ENCODE assay signal across 8 mouse cellular contexts in the genomic region with DNA sequence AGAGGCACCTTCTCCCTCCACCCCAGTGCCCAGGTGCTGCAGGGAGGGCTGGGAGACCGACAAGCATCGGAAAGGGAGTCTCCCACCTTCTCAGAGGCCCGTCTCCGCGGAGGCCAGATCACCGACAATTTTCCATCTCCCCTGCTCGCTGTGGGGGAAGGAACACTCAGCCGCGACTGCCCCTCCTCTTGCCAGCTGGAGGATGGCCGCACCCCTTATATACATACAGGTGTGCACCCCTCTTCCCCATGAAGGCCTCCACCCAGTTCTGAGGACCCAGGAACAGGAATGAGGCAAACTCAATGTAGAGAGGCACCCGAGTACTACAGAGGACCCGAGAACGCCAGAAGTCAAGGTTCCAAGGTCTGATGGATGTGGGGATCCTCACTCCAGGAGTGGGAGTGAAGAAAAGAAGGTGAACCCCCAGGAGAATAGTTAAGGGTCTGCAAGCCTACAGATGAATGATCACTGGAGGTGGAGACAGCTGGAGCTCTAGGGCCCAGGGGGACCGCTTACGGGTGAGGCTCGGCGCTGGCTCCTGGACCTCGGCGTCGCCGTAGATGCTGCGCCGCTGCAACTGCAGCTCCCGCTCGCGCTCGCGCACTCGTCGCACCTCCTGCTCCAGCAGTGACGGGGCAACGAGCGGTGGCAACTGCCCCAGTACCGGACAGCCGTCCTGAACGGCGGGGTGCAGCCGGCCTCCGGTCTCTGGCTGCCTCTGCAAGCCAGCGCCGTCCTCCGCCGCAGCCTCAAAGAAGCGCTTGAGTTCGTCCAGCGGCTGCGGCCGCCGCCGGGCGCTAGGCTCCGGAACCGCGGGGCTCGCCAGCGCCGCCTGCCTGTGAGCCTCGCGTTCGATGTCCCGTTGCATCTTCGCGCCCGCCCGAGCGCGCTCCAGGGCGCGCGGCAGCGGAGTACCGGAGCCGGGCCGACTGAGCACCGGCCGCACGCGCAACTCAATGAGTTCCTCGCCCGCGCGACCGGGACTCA. TPM values are rescaled to one million over a fixed set of nuclear protein-coding genes. Genes with fewer than 3 reads are reported as not detected.
DNase-seq lines count a peak whose midpoint lies in the region; ATAC-seq and TF ChIP-seq lines count a peak whose summit lies in the region.

No protein-coding gene starts in this region.

- peak overlapping the region; percentile 72 to 79 for H3K4me3 ChIP-seq in ES-E14 (ENCODE audit: insufficient read depth in 1 of 2, low read depth in 1 of 2, low read length in 2 of 2, poor library complexity in 1 of 2, severe bottlenecking in 1 of 2)
- peak overlapping the region; percentile 53 for H3K4me3 ChIP-seq in forebrain, embryonic 13.5 days

- in situ Hi-C loops in ES-E14 (cut with MboI; ENCODE audit: low sequenced_read_pairs in 2 of 2, unreplicated experiment in 2 of 2) = loop anchor here in 1 of 2 experiments (10.0 kb wide), 1 partner anchor 344 kb away; no protein-coding TSS in a partner anchor

- no peaks in the 10 kb centered on the region for H3K9me3 ChIP-seq in ES-E14 (ENCODE audit: control insufficient read depth, insufficient read depth, low read depth, low read length)
- no peaks in the 10 kb centered on the region for H3K9me3 ChIP-seq in forebrain, embryonic 13.5 days (replicated peaks)

- H3K27me3 ChIP-seq in forebrain, embryonic 13.5 days = peaks cover 42% of the 10 kb centered on the region

- peak; percentile 65 for ATAC-seq in cerebellum, adult (ENCODE audit: insufficient number of reproducible peaks, low FRiP score, low TSS enrichment)
- peak; percentile 55 for ATAC-seq in forebrain, embryonic 13.5 days

- H3K4me2 ChIP-seq in forebrain, embryonic 13.5 days = peak overlapping the region; percentile 98

- H3K4me1 ChIP-seq in ES-E14 (ENCODE audit: control insufficient read depth in 2 of 2, insufficient read depth in 2 of 2, low read length in 2 of 2, poor library complexity in 1 of 2) = peaks cover 6 to 7% of the 10 kb centered on the region in 2 experiments; a peak in 3 of 4 replicates
- peaks cover 26% of the 10 kb centered on the region for H3K4me1 ChIP-seq in forebrain, embryonic 13.5 days

- H3K27ac ChIP-seq in ES-E14 (ENCODE audit: insufficient read depth, low read depth, low read length, poor library complexity, severe bottlenecking) = no peak overlapping the region
- H3K27ac ChIP-seq in forebrain, embryonic 13.5 days = no peak overlapping the region

- DNase-seq in ES-E14 (ENCODE audit: low read depth, low spot score) = no peak
- peak; percentile 82 for DNase-seq in heart, postnatal 4 days
- DNase-seq in layer of hippocampus, postnatal 36 days = peak; percentile 66 to 68
- DNase-seq in lung, postnatal 4 days = peak; percentile 86
- DNase-seq in right cerebral cortex, postnatal 10 days (ENCODE audit: low spot score in 2 of 2) = peak; percentile 74 to 79
- DNase-seq in urinary bladder, postnatal 36 days (ENCODE audit: low spot score in 2 of 2) = peak; percentile 67 to 78

- peak overlapping the region; percentile 68 for H3K9ac ChIP-seq in ES-E14 (ENCODE audit: insufficient read depth, low read depth, low read length, poor library complexity, severe bottlenecking)
- peak overlapping the region; percentile 64 for H3K9ac ChIP-seq in forebrain, embryonic 13.5 days

- 1% methylated on average over 78 of the region's 83 CpGs for WGBS in forebrain, embryonic 13.5 days

- no peaks in the 10 kb centered on the region for H3K36me3 ChIP-seq in ES-E14 (ENCODE audit: control insufficient read depth, insufficient read depth, low read length, poor library complexity, severe bottlenecking)
- H3K36me3 ChIP-seq in forebrain, embryonic 13.5 days (ENCODE audit: poor library complexity, severe bottlenecking) = no peaks in the 10 kb centered on the region

TF ChIP-seq in ES-E14, 5 proteins besides CTCF, POLR2A, EP300 and RAD21:
- TF ChIP-seq CHD2 (IDR thresholded peaks at IDR 0.05; ENCODE audit: low read depth, low read length) = no peak
- no peak for TF ChIP-seq MAFK (IDR thresholded peaks at IDR 0.05; ENCODE audit: insufficient read depth, low read depth, low read length)
- TF ChIP-seq HCFC1 (IDR thresholded peaks at IDR 0.05; ENCODE audit: borderline replicate concordance, insufficient read depth, low read length) = no peak
- TF ChIP-seq ZC3H11A (IDR thresholded peaks at IDR 0.05; ENCODE audit: borderline replicate concordance, low read depth, low read length) = no peak

RNA-seq across cellular contexts. Expression of gene 2210011C24Rik, which starts 1.1 kb away (rescaled TPM):
- total RNA-seq in ES-E14 (2012; rRNA removed) = 4.6 and 9.1 TPM in 2 replicates
- 0.37 TPM in 1 of 2 replicates, not detected in the other for polyA plus RNA-seq in forebrain, embryonic 13.5 days (2015; fragmentation: Nextera tagmentation; extraction: Ambion mirVana)
- 1 to 10 TPM in 1 of 2 experiments, under 1 TPM in 1; 0.93 to 1.4 TPM for total RNA-seq in heart, postnatal 4 days (2021)
- total RNA-seq in layer of hippocampus, postnatal 36 days (2021) = 1 to 10 TPM in 1 of 2 experiments, under 1 TPM in 1; 0.52 to 1.2 TPM

RNA-seq across cellular contexts. Expression of gene 1700067K01Rik, which starts 9.6 kb away (rescaled TPM):
- total RNA-seq in ES-E14 (2012; rRNA removed) = 1.2 and 1.8 TPM in 2 replicates
- 1.00 and 1.2 TPM in 2 replicates for polyA plus RNA-seq in forebrain, embryonic 13.5 days (2015; fragmentation: Nextera tagmentation; extraction: Ambion mirVana)
- under 1 TPM in 1 of 2 experiments, not detected in 1; 0.83 TPM for total RNA-seq in heart, postnatal 4 days (2021)
- total RNA-seq in layer of hippocampus, postnatal 36 days (2021) = under 1 TPM; 0.40 to 0.75 TPM

RNA-seq across cellular contexts. Expression of gene Palm3, which starts 10.4 kb away (rescaled TPM):
- 25.5 and 29.0 TPM in 2 replicates for total RNA-seq in ES-E14 (2012; rRNA removed)
- polyA plus RNA-seq in forebrain, embryonic 13.5 days (2015; fragmentation: Nextera tagmentation; extraction: Ambion mirVana) = 1.9 and 2.1 TPM in 2 replicates
- total RNA-seq in heart, postnatal 4 days (2021) = under 1 TPM; 0.31 to 0.38 TPM
- 1 to 10 TPM; 2.9 to 4.1 TPM for total RNA-seq in layer of hippocampus, postnatal 36 days (2021)

RNA-seq across cellular contexts. Expression of gene Samd1, which starts 13.4 kb away (rescaled TPM):
- total RNA-seq in ES-E14 (2012; rRNA removed) = 125 and 191 TPM in 2 replicates
- 9.5 and 10.2 TPM in 2 replicates for polyA plus RNA-seq in forebrain, embryonic 13.5 days (2015; fragmentation: Nextera tagmentation; extraction: Ambion mirVana)
- total RNA-seq in heart, postnatal 4 days (2021) = 10 to 100 TPM; 36.6 to 42.9 TPM
- total RNA-seq in layer of hippocampus, postnatal 36 days (2021) = 10 to 100 TPM; 42.1 to 43.1 TPM

RNA-seq across cellular contexts. Expression of gene Il27ra, which starts 31.5 kb away (rescaled TPM):
- total RNA-seq in ES-E14 (2012; rRNA removed) = 0.89 and 3.6 TPM in 2 replicates
- 0.23 and 0.29 TPM in 2 replicates for polyA plus RNA-seq in forebrain, embryonic 13.5 days (2015; fragmentation: Nextera tagmentation; extraction: Ambion mirVana)
- total RNA-seq in heart, postnatal 4 days (2021) = 1 to 10 TPM; 4.0 to 4.2 TPM
- total RNA-seq in layer of hippocampus, postnatal 36 days (2021) = 1 to 10 TPM; 2.3 to 2.9 TPM
